Mouse (Mus musculus) monocyte, adult 2 months (primary cell): ENCODE results near the gene Msmp.

ENCODE experiments used
- DNase-seq, 2 experiments: peaks; one replicate each; pipeline ENCODE4 v3.0.0; 2022; ENCODE audit warnings: low spot score in 2 of 2, low read depth in 1 of 2

Gene Msmp

GRCm38 (mm10) chr4:43584444-43585416 lies at the start of gene Msmp:
Msmp (minus strand) TSS chr4:43584494.
- no peak for DNase-seq

GRCm38 (mm10) chr4:43633736-43634135 lies 49.4 kb upstream of the Msmp start:
- DNase-seq, result no peak

GRCm38 (mm10) chr4:43633296-43633695 lies 49.0 kb upstream of the Msmp start:
- DNase-seq, result no peak

GRCm38 (mm10) chr4:43631956-43632920 lies 47.9 kb upstream of the Msmp start:
- no peak for DNase-seq

- no peak for DNase-seq
Measured at GRCm38 (mm10) chr4:43631046-43631955, 47.0 kb upstream of the Msmp start, which contains the start of gene Npr2. Npr2 (plus strand) TSS chr4:43631935.

- no peak for DNase-seq
Measured at GRCm38 (mm10) chr4:43630671-43631045, 46.4 kb upstream of the Msmp start.

- peak; percentile 26 to 49 for DNase-seq
Measured at GRCm38 (mm10) chr4:43630030-43630581, 45.8 kb upstream of the Msmp start.

GRCm38 (mm10) chr4:43629106-43629817 lies 45.0 kb upstream of the Msmp start:
- no peak for DNase-seq

GRCm38 (mm10) chr4:43620146-43620778 lies 36.0 kb upstream of the Msmp start:
- no peak for DNase-seq

- no peak for DNase-seq
Measured at GRCm38 (mm10) chr4:43613060-43613730, 28.9 kb upstream of the Msmp start.

- no peak for DNase-seq
Measured at GRCm38 (mm10) chr4:43612534-43612933, 28.2 kb upstream of the Msmp start.

- DNase-seq, result no peak
Measured at GRCm38 (mm10) chr4:43604751-43605685, 20.7 kb upstream of the Msmp start.

GRCm38 (mm10) chr4:43604099-43604498 lies 19.8 kb upstream of the Msmp start:
- DNase-seq, result no peak

- DNase-seq, result no peak
Measured at GRCm38 (mm10) chr4:43600195-43600934, 16.1 kb upstream of the Msmp start.

GRCm38 (mm10) chr4:43598650-43599380 lies 14.5 kb upstream of the Msmp start:
- no peak for DNase-seq

GRCm38 (mm10) chr4:43598200-43598599 lies 13.9 kb upstream of the Msmp start:
- no peak for DNase-seq
